Mouse (Mus musculus) spleen, adult 2 months (tissue): Measurements from ENCODE around the gene Agl. TPM values are rescaled to one million over a fixed set of nuclear protein-coding genes. Genes with fewer than 3 reads are reported as not detected.

Experiments
- DNase-seq, 2 experiments: peaks; one replicate each; pipeline versions ENCODE4 v3.0.0 to v3.0.0-alpha.2; 2012 to 2021; ENCODE audit warnings: low spot score in 2 of 2, low read depth in 1 of 2
- H3K27ac ChIP-seq: fragments of 200-500 bp; 2 replicates; pipeline ENCODE4 v1.5.1; 2012; ENCODE audit warnings: low read length, inconsistent platforms; ENCODE audit not compliant: insufficient read depth
- H3K27me3 ChIP-seq: fragments of 200-500 bp; 2 replicates; pipeline ENCODE4 v1.6.1; 2012; ENCODE audit warnings: mild to moderate bottlenecking, moderate library complexity, low read length, inconsistent platforms; ENCODE audit not compliant: control insufficient read depth, insufficient read depth
- H3K36me3 ChIP-seq: fragments of 200-500 bp; 2 replicates; pipeline ENCODE4 v1.6.1; 2012; ENCODE audit warnings: mild to moderate bottlenecking, low read length, inconsistent platforms; ENCODE audit not compliant: control insufficient read depth, insufficient read depth
- H3K4me1 ChIP-seq: fragments of 200-500 bp; 2 replicates; pipeline ENCODE4 v1.6.1; 2011; ENCODE audit warnings: inconsistent platforms; ENCODE audit not compliant: control insufficient read depth, insufficient read depth, insufficient read length
- H3K4me3 ChIP-seq: fragments of 200-500 bp; 2 replicates; pipeline ENCODE4 v1.5.1; 2011; ENCODE audit warnings: mild to moderate bottlenecking, inconsistent platforms; ENCODE audit not compliant: insufficient read depth, insufficient read length; ENCODE audit errors: extremely low read depth
- CTCF ChIP-seq: fragments of 200-500 bp; IDR thresholded peaks from 2 replicates; pipeline ENCODE4 v1.5.1; 2011; ENCODE audit warnings: mild to moderate bottlenecking, inconsistent platforms; ENCODE audit not compliant: insufficient read depth, insufficient read length, insufficient replicate concordance; ENCODE audit errors: extremely low read depth
- POLR2A ChIP-seq: fragments of 200-500 bp; IDR thresholded peaks from 2 replicates; pipeline ENCODE4 v1.6.1; 2011; ENCODE audit warnings: low read depth, low read length, inconsistent platforms
- WGBS: fragments of 180-500 bp; shearing (Covaris S2); methylation state at CpG from one replicate; pipeline ENCODE4 v1.1.7; 2018; 5-methylcytosine and 5-hydroxymethylcytosine counted together
- polyA plus RNA-seq: library from polyadenylated mRNA; depleted of rRNA; stranded (reverse); fragments of >200 nt; gene quantifications from 2 replicates; pipeline ENCODE4 v1.2.3, GENCODE M21; 2012

The Agl gene
- polyA plus RNA-seq, 1 experiment: 2.5 TPM

DNA sequence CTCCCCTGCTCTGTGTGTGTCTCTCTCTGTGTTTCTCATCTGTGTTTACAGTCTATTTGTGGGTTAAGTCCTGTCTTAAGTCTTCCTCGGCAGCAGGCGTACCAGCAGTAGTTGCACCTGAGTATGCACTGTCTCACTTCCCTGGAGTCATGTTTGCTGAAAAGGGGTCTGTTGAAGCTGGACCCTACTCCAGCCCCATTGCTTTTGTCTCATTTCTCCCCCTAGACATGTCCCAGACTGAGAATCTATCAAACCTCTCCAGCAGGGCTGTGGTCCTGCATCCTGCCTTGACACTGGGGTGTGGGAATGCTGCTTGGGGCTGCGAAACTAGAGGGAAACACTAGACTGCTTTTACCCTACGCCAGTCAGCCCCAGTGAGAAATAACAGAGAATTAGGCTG is 25.5 kb upstream of the Agl start:
- H3K4me1 ChIP-seq: peaks cover 4% of the 10 kb centered on the region; the same call in 1 of the 2 replicates
- no peak for TF ChIP-seq POLR2A
- TF ChIP-seq CTCF: no peak
- H3K36me3 ChIP-seq: no peaks in the 10 kb centered on the region
- no peak overlapping the region for H3K4me3 ChIP-seq
- no peak overlapping the region for H3K27ac ChIP-seq
- H3K27me3 ChIP-seq: no peaks in the 10 kb centered on the region
- DNase-seq: no peak
- 87% methylated on average over 4 of the region's 4 CpGs for WGBS

- DNase-seq: no peak
- TF ChIP-seq POLR2A: no peak
- no peak for TF ChIP-seq CTCF
- WGBS: 81% methylated on average over 7 of the region's 7 CpGs
- H3K36me3 ChIP-seq: no peaks in the 10 kb centered on the region
- no peak overlapping the region for H3K4me3 ChIP-seq
- no peak overlapping the region for H3K27ac ChIP-seq
- no peaks in the 10 kb centered on the region for H3K27me3 ChIP-seq
- peaks cover 4% of the 10 kb centered on the region; the same call in 1 of the 2 replicates for H3K4me1 ChIP-seq
Measured at GRCm38 (mm10) chr3:116832526-116833310, 24.8 kb upstream of the Agl start.

DNA sequence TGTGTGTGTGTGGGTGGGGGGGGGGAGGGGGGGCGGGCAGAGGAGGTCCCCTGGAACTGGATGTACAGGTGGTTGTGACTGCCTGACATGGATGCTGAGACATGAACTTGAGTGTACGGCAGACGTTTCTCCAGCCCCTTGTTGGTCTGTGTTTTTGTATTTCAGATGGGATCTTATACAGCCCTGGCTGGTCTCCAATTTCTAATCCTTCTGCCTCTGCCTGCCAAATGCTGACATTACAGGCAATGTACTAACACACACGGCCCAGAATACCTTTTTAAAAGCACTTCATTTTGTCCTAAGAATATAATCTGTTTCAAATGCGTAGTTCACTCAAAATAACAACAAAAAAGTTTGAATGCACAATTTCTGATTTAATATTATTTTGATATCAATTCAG is 23.4 kb upstream of the Agl start:
- no peaks in the 10 kb centered on the region for H3K36me3 ChIP-seq
- peaks cover 4% of the 10 kb centered on the region; the same call in 1 of the 2 replicates for H3K4me1 ChIP-seq
- H3K4me3 ChIP-seq: no peak overlapping the region
- 87% methylated on average over 5 of the region's 5 CpGs for WGBS
- no peak for TF ChIP-seq POLR2A
- no peak for TF ChIP-seq CTCF
- no peak for DNase-seq
- H3K27ac ChIP-seq: no peak overlapping the region
- H3K27me3 ChIP-seq: no peaks in the 10 kb centered on the region

GRCm38 (mm10) chr3:116829274-116829920 is 21.4 kb upstream of the Agl start:
- 86% methylated on average over 10 of the region's 10 CpGs for WGBS
- no peak for DNase-seq
- TF ChIP-seq CTCF: no peak
- TF ChIP-seq POLR2A: no peak
- Histone ChIP-seq H3K36me3 (no peaks in the 10 kb centered on the region), H3K27me3 (no peaks in the 10 kb centered on the region), H3K4me1 (no peaks in the 10 kb centered on the region), H3K4me3 (no peak overlapping the region), H3K27ac (no peak overlapping the region)

- Histone ChIP-seq H3K36me3 (no peaks in the 10 kb centered on the region), H3K4me1 (no peaks in the 10 kb centered on the region), H3K27me3 (no peaks in the 10 kb centered on the region), H3K4me3 (no peak overlapping the region), H3K27ac (no peak overlapping the region)
- 86% methylated on average over 4 of the region's 4 CpGs for WGBS
- DNase-seq: no peak
- no peak for TF ChIP-seq POLR2A
- TF ChIP-seq CTCF: no peak
Measured at GRCm38 (mm10) chr3:116826471-116827215, 18.7 kb upstream of the Agl start.

GRCm38 (mm10) chr3:116817231-116817630 is 9.3 kb upstream of the Agl start:
- Histone ChIP-seq H3K27me3 (no peaks in the 10 kb centered on the region), H3K27ac (no peak overlapping the region), H3K4me1 (no peaks in the 10 kb centered on the region), H3K4me3 (no peak overlapping the region), H3K36me3 (no peaks in the 10 kb centered on the region)
- WGBS: 94% methylated on average over 7 of the region's 7 CpGs
- DNase-seq: no peak
- TF ChIP-seq POLR2A (no peak), CTCF (no peak)

DNA sequence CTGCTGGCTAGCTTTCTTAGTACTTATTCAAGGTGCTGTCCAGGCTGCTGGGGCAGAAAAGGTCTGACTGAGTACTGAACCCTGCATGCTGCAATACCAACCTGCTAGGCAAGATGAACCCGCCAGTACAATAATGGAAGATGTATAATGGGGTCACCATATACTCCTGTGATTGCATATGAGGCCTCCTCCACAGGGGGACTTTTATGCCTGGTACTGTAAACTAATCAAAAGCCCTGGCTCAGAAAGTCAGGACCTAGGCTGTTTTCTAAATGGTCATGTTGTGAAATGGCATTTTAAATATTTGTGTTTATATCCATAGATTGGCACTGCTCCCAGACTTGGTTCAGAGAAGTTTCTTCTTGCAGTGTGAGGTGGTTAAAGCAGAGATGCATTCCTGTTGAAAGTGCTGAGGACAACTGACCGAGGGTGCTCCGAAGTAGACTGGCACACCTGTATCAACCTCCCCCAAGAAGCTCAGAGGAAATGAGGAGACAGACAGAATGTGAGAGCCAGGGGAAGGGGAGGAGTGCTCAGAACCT is 8.8 kb upstream of the Agl start:
- H3K27me3 ChIP-seq: no peaks in the 10 kb centered on the region
- TF ChIP-seq POLR2A (no peak), CTCF (no peak)
- H3K4me3 ChIP-seq: no peak overlapping the region
- no peak for DNase-seq
- no peak overlapping the region for H3K27ac ChIP-seq
- H3K4me1 ChIP-seq: no peaks in the 10 kb centered on the region
- 90% methylated on average over 3 of the region's 3 CpGs for WGBS
- H3K36me3 ChIP-seq: no peaks in the 10 kb centered on the region
